Mouse (Mus musculus) midbrain, embryonic 11.5 days (tissue): ENCODE measurements around the gene Rars. TPM values are rescaled to one million over a fixed set of nuclear protein-coding genes. Genes with fewer than 3 reads are reported as not detected.
"Not testable (repeated sequence)": the region's sequence is repeated elsewhere in the genome, so short reads cannot be mapped to it uniquely, and the experiment has no call there.

Experiments used
- ATAC-seq: fragments of 200-750 bp; cut with Nextera tagmentation; 2 replicates; pipeline ENCODE4 v1.8.0; 2017; ENCODE audit warnings: moderate TSS enrichment, moderate library complexity; ENCODE audit not compliant: low FRiP score
- DNase-seq: peaks from one replicate; pipeline ENCODE4 v3.0.0; 2015; ENCODE audit warnings: low spot score; ENCODE audit errors: missing footprints
- H3K27ac ChIP-seq: fragments of 300-500 bp; sonication (generic); 2 replicates; pipeline ENCODE4 v1.5.1; 2014; ENCODE audit warnings: low read depth, low read length
- H3K27me3 ChIP-seq: fragments of 300-500 bp; sonication (generic); 2 replicates; pipeline ENCODE4 v1.6.1; 2014; ENCODE audit warnings: mild to moderate bottlenecking, low read length, moderate library complexity, mixed read lengths; ENCODE audit not compliant: control insufficient read depth, insufficient read depth
- H3K36me3 ChIP-seq: fragments of 300-500 bp; sonication (generic); 2 replicates; pipeline ENCODE4 v1.6.1; 2014; ENCODE audit warnings: mild to moderate bottlenecking, low read length, moderate library complexity, mixed read lengths; ENCODE audit not compliant: control insufficient read depth, insufficient read depth
- H3K4me1 ChIP-seq: fragments of 300-500 bp; sonication (generic); 2 replicates; pipeline ENCODE4 v1.6.1; 2014; ENCODE audit warnings: low read length; ENCODE audit not compliant: control insufficient read depth, insufficient read depth
- H3K4me2 ChIP-seq: fragments of 300-500 bp; sonication (generic); 2 replicates; pipeline ENCODE4 v1.6.1; 2014; ENCODE audit warnings: mild to moderate bottlenecking, moderate library complexity
- H3K4me3 ChIP-seq: fragments of 300-500 bp; sonication (generic); 2 replicates; pipeline ENCODE4 v1.5.1; 2014; ENCODE audit warnings: low read depth, low read length
- H3K9ac ChIP-seq: fragments of 300-500 bp; sonication (generic); 2 replicates; pipeline ENCODE4 v1.6.1; 2014; ENCODE audit warnings: low read length
- H3K9me3 ChIP-seq: fragments of 300-500 bp; sonication (generic); 2 replicates; pipeline ENCODE4 v1.6.1; 2016; ENCODE audit warnings: low read length; ENCODE audit not compliant: control insufficient read depth
- WGBS: fragments of 180-500 bp; shearing (Covaris S2); extraction: QIAGEN DNeasy Blood & Tissue Kit; methylation state at CpG from one replicate; pipeline ENCODE4 v1.1.7; 2014; 5-methylcytosine and 5-hydroxymethylcytosine counted together
- polyA plus RNA-seq: library from polyadenylated mRNA; unstranded; fragments of >200 nt; fragmentation: Nextera tagmentation; extraction: Ambion mirVana; gene quantifications from 2 replicates; pipeline ENCODE4 v1.2.1, GENCODE M21; 2014

Gene Rars
- polyA plus RNA-seq, 1 experiment from 2014 or later, result 116 TPM

DNA sequence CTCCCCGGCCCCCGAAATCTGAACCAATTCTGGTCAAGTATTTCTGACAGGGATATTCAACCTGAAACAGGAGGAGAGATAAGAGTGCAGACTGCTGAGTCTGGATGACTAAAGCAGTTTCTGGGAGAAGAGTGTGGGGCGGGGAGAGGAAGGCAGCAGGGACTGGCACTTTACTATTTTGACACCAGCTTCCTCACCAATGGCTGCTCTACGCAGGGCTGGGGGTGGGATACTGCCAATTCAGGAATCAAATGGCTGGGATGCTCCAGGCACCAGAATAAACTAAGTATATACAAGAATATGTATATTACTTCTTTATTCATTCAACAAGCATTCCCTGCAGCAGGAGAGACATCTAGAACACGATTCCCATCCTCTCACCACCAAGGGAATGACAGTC, 29.3 kb upstream of the Rars start:
- 88% methylated on average over 5 of the region's 5 CpGs for WGBS
- Histone ChIP-seq H3K9ac (no peak overlapping the region), H3K27me3 (no peaks in the 10 kb centered on the region), H3K4me2 (no peak overlapping the region), H3K4me3 (no peak overlapping the region), H3K36me3 (peaks cover under 1% of the 10 kb centered on the region; the same call in 1 of the 2 replicates), H3K9me3 (no peaks in the 10 kb centered on the region), H3K4me1 (peaks cover 27% of the 10 kb centered on the region), H3K27ac (no peak overlapping the region)
- no peak for ATAC-seq
- DNase-seq, result no peak

DNA sequence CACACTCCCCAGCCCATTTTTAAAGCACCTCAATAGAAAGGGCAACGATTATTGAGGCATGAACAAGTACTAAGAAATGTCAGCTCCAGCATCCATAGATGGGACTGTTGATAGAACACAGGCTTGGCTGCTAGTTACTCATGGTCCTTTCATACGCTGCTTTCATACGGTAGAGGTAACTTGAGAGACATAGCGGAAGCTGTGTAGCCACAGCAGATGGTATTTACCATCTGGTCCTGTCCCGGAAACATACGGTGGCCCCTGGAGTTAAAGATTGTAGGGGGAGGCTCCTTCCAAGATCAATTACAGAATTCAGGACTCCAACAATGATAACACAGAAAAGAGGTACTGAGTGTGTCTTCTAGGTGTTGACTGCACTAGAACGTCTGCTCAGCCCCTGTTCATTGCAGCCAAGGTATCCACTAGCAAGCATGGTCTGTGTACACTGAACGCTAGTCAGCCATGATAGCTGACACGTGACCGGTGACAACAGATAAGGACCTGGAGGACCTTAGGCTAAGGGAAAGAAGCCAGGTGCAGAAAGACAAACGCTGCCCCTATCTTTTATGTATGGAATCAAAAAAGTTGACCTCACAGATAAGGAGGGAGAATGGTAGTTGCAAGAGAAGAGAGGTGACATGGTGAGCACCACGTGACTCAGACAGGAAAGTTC, 23.2 kb upstream of the Rars start:
- Histone ChIP-seq H3K9me3 (no peaks in the 10 kb centered on the region), H3K4me3 (no peak overlapping the region), H3K36me3 (no peaks in the 10 kb centered on the region; the same call in 1 of the 2 replicates), H3K4me2 (no peak overlapping the region), H3K4me1 (peaks cover 25% of the 10 kb centered on the region), H3K27me3 (no peaks in the 10 kb centered on the region), H3K9ac (no peak overlapping the region), H3K27ac (peak overlapping the region; percentile 85)
- no peak for DNase-seq
- 77% methylated on average over 12 of the region's 12 CpGs for WGBS
- ATAC-seq, result no peak

DNA sequence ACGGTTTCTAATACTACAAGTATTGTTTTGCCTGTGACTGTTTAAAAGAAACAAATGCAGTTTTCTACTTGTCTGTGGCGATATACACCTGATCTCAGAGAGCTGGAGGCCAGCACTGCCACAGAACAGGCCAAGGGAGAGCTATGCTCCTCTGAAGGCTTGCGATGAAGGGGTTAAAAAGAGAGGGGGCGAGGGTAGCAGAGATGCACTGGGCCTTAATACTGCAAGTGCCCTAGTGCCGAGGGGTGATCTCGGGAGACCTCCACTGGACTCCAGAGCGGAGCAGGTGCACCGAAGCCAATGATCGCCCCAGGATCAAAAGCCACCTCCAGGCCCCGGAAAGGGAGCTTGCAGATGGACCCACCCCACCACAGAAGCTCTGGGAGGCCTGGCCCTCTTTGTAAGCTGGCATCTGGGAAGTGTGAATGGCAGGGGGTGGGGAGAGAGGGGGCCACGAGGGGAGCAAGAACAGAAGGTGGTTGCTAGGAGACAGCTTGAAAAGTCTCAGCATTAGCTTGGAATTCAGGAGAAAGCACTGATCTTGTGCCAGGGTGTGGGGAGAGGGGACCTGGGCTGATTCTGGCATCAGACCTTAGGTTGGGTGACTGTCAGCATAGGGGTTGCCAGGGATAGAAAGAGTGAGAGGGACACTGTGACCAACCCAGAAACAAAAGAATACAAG, 22.2 kb upstream of the Rars start:
- Histone ChIP-seq H3K4me1 (peaks cover 25% of the 10 kb centered on the region), H3K9ac (peak overlapping the region; percentile 44; the same call in 1 of the 2 replicates), H3K36me3 (no peaks in the 10 kb centered on the region; the same call in 1 of the 2 replicates), H3K9me3 (no peaks in the 10 kb centered on the region), H3K27ac (peak overlapping the region; percentile 85), H3K4me3 (no peak overlapping the region), H3K4me2 (peak overlapping the region; percentile 4; the same call in 1 of the 2 replicates), H3K27me3 (no peaks in the 10 kb centered on the region)
- ATAC-seq (peak; percentile 93), DNase-seq (peak; percentile 97)
- WGBS, result 11% methylated on average over 11 of the region's 11 CpGs

DNA sequence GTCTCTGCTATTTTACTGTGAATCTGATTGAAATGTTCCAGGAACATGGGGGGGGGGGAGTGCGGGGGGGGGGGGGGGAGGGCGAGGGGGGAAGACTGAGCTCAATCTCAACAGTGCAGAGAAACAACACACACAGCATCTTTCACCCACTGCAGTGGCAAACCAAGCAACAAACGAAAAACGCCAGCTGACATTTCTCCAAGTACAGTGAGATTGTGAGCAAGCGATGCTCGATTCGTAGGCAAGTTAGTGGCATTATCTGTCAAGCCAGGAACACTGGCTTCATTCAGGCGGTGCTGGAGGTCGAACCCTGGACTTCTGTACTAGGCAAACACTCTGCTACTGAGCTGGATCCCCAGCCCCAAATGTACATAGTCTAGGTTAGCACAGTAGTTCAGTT, 21.3 kb upstream of the Rars start:
- no peaks in the 10 kb centered on the region for H3K27me3 ChIP-seq
- H3K27ac ChIP-seq, result peak overlapping the region; percentile 85; the same call in 1 of the 2 replicates
- WGBS, result 79% methylated on average over 7 of the region's 9 CpGs
- H3K4me1 ChIP-seq, result peaks cover 25% of the 10 kb centered on the region
- peak overlapping the region; percentile 44; the same call in 1 of the 2 replicates for H3K9ac ChIP-seq
- peaks cover 3% of the 10 kb centered on the region; the same call in 1 of the 2 replicates for H3K36me3 ChIP-seq
- H3K4me2 ChIP-seq, result no peak overlapping the region
- no peak overlapping the region for H3K4me3 ChIP-seq
- DNase-seq (no peak), ATAC-seq (no peak)
- no peaks in the 10 kb centered on the region for H3K9me3 ChIP-seq

DNA sequence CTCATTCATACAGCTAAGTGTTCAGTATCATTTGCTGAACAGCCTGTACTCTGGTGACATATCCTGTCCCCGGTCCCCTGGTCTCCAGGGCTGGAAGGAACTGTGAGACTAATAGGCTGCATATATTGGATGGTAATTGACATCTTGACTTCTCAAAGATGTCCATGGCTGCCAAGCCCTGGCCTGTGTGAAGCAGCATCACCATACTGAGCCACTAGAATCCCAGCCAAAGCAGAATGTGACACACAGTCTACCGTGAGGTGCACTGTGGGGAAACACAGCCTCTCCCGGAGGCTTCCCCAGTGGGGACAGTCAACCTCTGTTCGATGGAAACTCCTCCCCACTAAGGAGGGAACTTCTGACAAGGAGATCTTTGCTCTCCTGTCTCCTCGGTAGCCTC, 20.6 kb upstream of the Rars start:
- no peak for DNase-seq
- no peak for ATAC-seq
- peaks cover 3% of the 10 kb centered on the region; the same call in 1 of the 2 replicates for H3K36me3 ChIP-seq
- peaks cover 25% of the 10 kb centered on the region for H3K4me1 ChIP-seq
- H3K27me3 ChIP-seq, result no peaks in the 10 kb centered on the region
- H3K9ac ChIP-seq, result 0 out of 2 replicates have a peak overlapping the region, but pooled peaks have one; percentile 18
- H3K9me3 ChIP-seq, result no peaks in the 10 kb centered on the region
- H3K27ac ChIP-seq, result no peak overlapping the region
- no peak overlapping the region for H3K4me3 ChIP-seq
- WGBS, result 84% methylated on average over 5 of the region's 5 CpGs
- no peak overlapping the region for H3K4me2 ChIP-seq

DNA sequence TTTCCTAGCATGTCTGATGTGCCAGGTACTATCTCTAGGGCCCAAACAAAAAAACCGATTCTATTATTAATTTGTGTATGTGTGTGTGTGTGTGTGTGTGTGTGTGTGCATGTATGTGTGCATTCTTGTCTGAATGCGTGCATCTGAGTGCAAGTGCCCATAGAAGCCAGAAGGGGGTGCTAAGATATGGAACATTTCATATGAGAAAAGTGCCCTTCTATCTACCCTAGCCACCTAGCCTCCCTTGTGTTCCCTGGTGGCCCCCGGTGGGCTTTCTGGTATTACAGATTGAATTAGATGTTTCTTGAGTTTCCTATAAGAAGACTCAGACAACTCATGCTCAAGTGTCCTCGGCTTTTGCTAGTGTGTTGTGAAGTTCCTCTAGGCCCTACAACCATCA, 19.3 kb upstream of the Rars start:
- DNase-seq (no peak), ATAC-seq (no peak)
- Histone ChIP-seq H3K27ac (no peak overlapping the region), H3K27me3 (no peaks in the 10 kb centered on the region), H3K9ac (no peak overlapping the region), H3K9me3 (no peaks in the 10 kb centered on the region), H3K4me1 (peaks cover 25% of the 10 kb centered on the region), H3K36me3 (peaks cover 3% of the 10 kb centered on the region; the same call in 1 of the 2 replicates), H3K4me2 (no peak overlapping the region), H3K4me3 (no peak overlapping the region)
- 94% methylated on average over 4 of the region's 4 CpGs for WGBS

DNA sequence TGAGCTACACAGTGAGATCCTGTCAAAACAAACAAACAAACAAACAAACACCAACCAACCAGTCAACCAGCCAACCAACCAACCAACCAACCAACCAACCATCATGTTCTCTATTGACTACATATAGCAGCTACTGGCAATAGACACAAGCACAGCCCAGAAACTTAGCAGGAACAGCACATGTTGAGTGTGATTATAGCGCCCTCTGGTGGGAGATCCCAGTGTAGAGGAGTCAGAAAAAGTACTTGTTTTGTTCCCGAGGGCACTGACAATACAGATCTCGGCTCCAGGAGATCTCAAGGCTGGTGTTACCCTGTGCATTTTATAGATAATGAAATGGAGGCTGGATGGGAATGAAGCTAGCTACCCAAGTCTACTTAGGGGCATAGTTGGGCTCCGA, 18.4 kb upstream of the Rars start:
- ATAC-seq (no peak), DNase-seq (peak; percentile 93)
- Histone ChIP-seq H3K9ac (no peak overlapping the region), H3K4me1 (peaks cover 25% of the 10 kb centered on the region), H3K36me3 (peaks cover 3% of the 10 kb centered on the region; the same call in 1 of the 2 replicates), H3K27ac (no peak overlapping the region), H3K4me3 (no peak overlapping the region), H3K27me3 (no peaks in the 10 kb centered on the region), H3K9me3 (no peaks in the 10 kb centered on the region), H3K4me2 (no peak overlapping the region)
- 58% methylated on average over 4 of the region's 4 CpGs for WGBS

DNA sequence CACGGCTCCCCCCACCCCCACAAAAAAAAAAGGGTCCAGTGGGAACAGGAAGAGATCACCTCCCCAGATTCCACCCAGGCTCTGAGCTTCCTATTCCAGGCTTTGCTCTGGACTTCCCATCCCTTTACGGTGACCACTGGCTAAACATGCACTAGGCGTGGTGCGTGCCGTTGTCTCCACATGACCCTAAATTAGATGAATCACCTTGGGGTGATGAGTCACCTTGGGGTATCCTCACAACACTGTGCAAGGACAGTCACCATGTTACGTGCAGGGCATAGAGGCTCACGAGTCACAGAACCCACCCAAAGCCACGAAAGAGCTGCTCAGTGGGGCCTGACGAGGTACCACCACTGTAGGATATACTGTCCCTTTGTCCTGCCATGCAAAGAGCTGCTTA, 10.0 kb upstream of the Rars start:
- no peaks in the 10 kb centered on the region for H3K4me1 ChIP-seq
- no peak overlapping the region for H3K27ac ChIP-seq
- ATAC-seq (no peak), DNase-seq (no peak)
- WGBS, result 94% methylated on average over 9 of the region's 9 CpGs
- no peak overlapping the region for H3K4me3 ChIP-seq
- H3K9ac ChIP-seq, result no peak overlapping the region
- H3K27me3 ChIP-seq, result no peaks in the 10 kb centered on the region
- H3K4me2 ChIP-seq, result no peak overlapping the region
- H3K9me3 ChIP-seq, result no peaks in the 10 kb centered on the region
- H3K36me3 ChIP-seq, result 0 out of 2 replicates have a peak, but pooled peaks cover 2% of the 10 kb centered on the region

DNA sequence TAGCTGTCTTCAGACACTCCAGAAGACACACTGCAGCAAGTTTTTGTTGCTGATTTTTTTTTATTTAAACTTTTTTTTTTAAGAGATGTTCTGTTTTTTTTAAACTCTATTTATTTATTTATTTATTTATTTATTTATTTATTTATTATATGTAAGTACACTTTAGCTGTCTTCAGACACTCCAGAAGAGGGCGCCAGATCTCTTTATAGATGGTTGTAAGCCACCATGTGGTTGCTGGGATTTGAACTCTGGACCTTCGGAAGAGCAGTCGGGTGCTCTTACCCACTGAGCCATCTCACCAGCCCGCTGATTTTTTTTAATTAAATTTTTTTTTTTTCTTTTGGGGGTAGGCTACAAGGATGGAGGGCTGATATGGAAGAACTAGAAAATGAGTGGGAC, 8.3 kb upstream of the Rars start:
- not testable (repeated sequence) for H3K4me3 ChIP-seq, H3K27ac ChIP-seq, H3K4me2 ChIP-seq, H3K4me1 ChIP-seq, ATAC-seq, H3K27me3 ChIP-seq, H3K9ac ChIP-seq, H3K36me3 ChIP-seq, DNase-seq, H3K9me3 ChIP-seq
- 86% methylated on average over 4 of the region's 4 CpGs for WGBS
